Mouse (Mus musculus) midbrain, embryonic 10.5 days (tissue): ENCODE measurements at regions not wholly inside any gene's neighbourhood (a gene's known extent, or its start where the extent isn't known, plus 50 kb on each side); places are given as distances from the start of the nearest gene placed in this dataset.

Experiments
- DNase-seq: peaks from one replicate; pipeline ENCODE4 v3.0.0-alpha.2; 2017; ENCODE audit warnings: low spot score
- H3K27ac ChIP-seq: fragments of 300-500 bp; sonication (generic); replicated peaks from 2 replicates; pipeline ENCODE4 v1.5.1; 2016; ENCODE audit warnings: mild to moderate bottlenecking
- H3K27me3 ChIP-seq: fragments of 300-500 bp; sonication (generic); 2 replicates; pipeline ENCODE4 v1.6.1; 2016; ENCODE audit warnings: low read depth, mild to moderate bottlenecking; ENCODE audit not compliant: poor library complexity, severe bottlenecking
- H3K36me3 ChIP-seq: fragments of 300-500 bp; sonication (generic); 2 replicates; pipeline ENCODE4 v1.6.1; 2016; ENCODE audit warnings: mild to moderate bottlenecking, moderate library complexity
- H3K4me1 ChIP-seq: fragments of 300-500 bp; sonication (generic); 2 replicates; pipeline ENCODE4 v1.6.1; 2016
- H3K4me3 ChIP-seq: fragments of 300-500 bp; sonication (generic); 2 replicates; pipeline ENCODE4 v1.5.1; 2016; ENCODE audit warnings: mild to moderate bottlenecking, moderate library complexity
- H3K9me3 ChIP-seq: fragments of 300-500 bp; sonication (generic); replicated peaks from 2 replicates; pipeline ENCODE4 v1.6.1; 2016; ENCODE audit warnings: mild to moderate bottlenecking
- WGBS: fragments of 180-500 bp; shearing (Covaris S2); methylation state at CpG from one replicate; pipeline ENCODE4 v1.1.7; 2016; 5-methylcytosine and 5-hydroxymethylcytosine counted together

DNA sequence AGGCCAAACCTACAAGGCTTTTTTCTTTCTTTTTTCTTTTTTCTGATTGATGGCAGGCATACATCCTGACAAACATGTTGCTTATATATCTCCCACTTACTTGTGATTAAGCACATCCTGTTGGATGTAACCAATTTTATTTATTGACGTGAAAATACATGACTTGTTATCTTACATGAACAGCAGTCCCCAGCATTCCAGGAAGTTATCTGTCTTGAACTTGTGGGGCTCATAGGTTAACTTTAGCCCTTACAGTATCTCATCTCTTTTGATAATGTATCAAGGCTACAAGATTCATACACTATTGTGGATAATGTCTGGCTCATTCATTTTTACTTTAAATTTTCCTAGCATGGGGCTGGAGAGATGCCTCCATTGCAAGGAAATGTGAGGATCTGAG lies 852.0 kb upstream of the Agtr1b start:
- H3K36me3 ChIP-seq, result no peaks in the 10 kb centered on the region
- no peaks in the 10 kb centered on the region for H3K4me1 ChIP-seq
- no peaks in the 10 kb centered on the region for H3K27me3 ChIP-seq
- no peak for DNase-seq
- H3K4me3 ChIP-seq, result no peak overlapping the region
- no peak overlapping the region for H3K27ac ChIP-seq
- WGBS, result 90% methylated on average over 1 of the region's 1 CpGs
- H3K9me3 ChIP-seq, result no peaks in the 10 kb centered on the region

DNA sequence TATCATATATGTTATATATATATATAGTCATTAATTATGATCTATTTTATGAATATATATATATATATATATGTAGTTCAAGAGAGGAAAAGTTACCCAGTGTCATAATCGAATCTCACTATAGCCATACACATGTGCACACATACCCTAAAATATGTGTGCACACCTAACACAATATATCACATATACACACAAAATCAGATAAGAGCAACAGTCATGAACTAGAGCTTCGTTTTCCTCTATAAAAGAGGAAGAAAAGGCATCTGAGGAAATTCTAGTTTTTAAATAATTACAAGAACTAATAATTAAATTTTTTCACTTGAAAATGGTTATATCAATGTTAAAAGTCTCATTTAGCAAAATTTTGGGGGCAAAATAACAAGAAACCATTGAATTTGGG lies 835.3 kb upstream of the Tbl1xr1 start:
- Histone ChIP-seq H3K9me3 (no peaks in the 10 kb centered on the region), H3K4me3 (no peak overlapping the region), H3K27ac (no peak overlapping the region), H3K36me3 (no peaks in the 10 kb centered on the region), H3K27me3 (no peaks in the 10 kb centered on the region), H3K4me1 (no peaks in the 10 kb centered on the region)
- WGBS, result 88% methylated on average over 2 of the region's 2 CpGs
- DNase-seq, result no peak

DNA sequence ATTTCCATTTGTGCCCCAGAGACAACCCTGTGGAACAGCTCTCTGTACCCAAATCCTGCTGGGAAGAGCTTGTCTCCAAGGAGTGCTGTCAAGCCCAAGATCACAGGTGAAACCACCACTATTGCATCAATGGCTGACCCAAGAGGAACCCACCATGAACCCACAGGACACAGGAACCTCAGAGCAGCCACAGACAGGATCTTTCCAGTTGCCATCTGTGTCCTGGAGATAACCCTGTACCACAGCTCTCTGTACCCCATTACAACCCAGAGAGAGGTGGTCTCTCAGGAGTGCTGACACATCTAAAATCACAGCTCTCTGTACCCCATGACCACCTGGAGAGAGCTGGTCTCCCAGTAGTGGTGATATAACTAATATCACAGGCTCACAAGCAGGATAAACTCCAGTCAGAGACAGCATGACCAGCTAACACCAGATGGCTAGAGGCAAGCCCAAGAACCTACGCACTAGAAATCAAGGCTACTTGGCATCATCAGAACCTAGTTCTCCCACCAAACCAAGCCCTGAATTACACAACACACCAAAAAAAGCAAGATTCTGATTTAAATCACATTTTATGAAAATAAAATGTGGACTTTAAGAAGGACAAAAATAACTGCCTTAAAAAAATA lies 820.2 kb upstream of the Tbl1xr1 start:
- Histone ChIP-seq H3K27ac (no peak overlapping the region), H3K4me3 (no peak overlapping the region)
- WGBS, result 100% methylated on average over 1 of the region's 1 CpGs

DNA sequence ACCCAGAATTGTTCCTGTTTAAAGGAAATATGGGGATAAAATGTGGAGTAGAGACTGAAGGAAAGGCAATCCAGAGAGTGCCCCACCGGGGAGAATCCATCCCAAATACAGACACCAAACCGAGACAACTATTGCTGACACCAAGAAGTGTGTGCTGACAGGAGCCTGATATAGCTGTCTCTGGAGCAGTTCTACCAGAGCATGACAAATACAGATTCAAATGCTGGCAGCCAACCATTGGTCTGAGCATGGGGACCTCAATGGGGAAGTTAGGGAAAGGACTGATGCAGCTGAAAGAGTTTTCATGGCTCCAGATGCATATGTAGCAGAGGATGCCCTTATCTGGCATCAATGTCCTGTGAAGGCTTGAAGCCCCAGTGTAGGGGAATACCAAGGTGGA lies 813.1 kb upstream of the Tbl1xr1 start:
- Histone ChIP-seq H3K4me1 (no peaks in the 10 kb centered on the region), H3K9me3 (no peaks in the 10 kb centered on the region), H3K27me3 (no peaks in the 10 kb centered on the region), H3K27ac (no peak overlapping the region), H3K36me3 (no peaks in the 10 kb centered on the region), H3K4me3 (no peak overlapping the region)
- WGBS, result 85% methylated on average over 2 of the region's 2 CpGs
- DNase-seq, result no peak

More for the DNA sequence above, 820.2 kb upstream of the Tbl1xr1 start:
- Histone ChIP-seq H3K9me3 (no peaks in the 10 kb centered on the region), H3K36me3 (no peaks in the 10 kb centered on the region), H3K4me1 (no peaks in the 10 kb centered on the region), H3K27me3 (no peaks in the 10 kb centered on the region)
- DNase-seq, result no peak

DNA sequence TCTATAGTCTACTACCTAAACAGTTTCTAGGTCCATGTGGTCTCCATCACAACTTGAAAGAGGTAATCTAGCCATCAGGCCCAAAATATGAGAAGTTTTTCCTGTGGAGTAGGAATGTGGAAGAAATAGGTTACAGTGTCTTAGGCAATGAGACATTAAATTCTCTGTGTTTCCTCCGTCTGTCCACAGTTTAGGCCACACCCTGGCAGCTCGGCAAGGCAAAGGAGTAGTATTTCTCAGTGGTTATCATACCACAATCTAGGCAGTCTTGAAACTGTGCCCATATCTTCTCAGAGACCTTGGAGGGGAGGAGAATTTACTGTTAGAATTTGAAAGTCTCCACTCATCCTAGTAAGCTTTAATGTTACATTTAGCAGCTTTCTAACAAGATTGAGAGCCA lies 811.0 kb upstream of the Tbl1xr1 start:
- 92% methylated on average over 2 of the region's 2 CpGs for WGBS
- no peak overlapping the region for H3K27ac ChIP-seq
- H3K4me1 ChIP-seq, result no peaks in the 10 kb centered on the region
- DNase-seq, result no peak
- H3K9me3 ChIP-seq, result no peaks in the 10 kb centered on the region
- no peaks in the 10 kb centered on the region for H3K36me3 ChIP-seq
- H3K4me3 ChIP-seq, result no peak overlapping the region
- no peaks in the 10 kb centered on the region for H3K27me3 ChIP-seq

DNA sequence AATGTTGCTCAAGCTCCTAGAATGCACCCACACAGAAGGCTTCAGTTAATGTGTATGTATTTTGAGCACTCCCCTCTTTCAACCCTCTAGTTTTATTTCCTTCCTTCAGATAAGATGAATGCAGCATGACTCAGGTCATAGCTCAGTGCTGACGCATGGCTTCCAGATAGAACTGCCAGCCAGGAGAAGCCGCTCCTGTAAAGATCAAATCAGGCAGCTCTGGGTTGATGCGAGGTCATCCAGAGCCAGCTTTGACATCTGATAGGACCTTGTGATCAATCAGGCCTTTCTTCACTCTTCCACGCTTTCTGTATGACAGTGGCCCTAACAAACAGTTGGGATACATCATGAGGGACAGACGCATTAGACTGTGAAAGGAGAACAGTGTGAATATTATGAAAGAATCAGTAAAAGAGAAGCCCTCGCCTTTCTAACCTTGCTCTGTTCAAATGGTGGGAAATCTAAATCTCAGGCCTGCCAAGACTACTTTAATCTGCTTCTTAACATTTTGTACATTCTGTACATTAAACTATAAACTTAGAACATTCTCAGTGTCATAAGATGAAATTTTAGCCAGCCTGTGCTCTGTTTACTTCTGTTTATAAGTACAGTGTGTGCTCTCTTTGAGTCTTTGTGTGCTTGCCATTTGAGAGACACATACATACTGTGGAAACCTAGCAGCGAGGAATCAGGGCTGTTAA lies 807.9 kb upstream of the Tbl1xr1 start:
- DNase-seq, result no peak
- WGBS, result 88% methylated on average over 7 of the region's 7 CpGs
- Histone ChIP-seq H3K36me3 (no peaks in the 10 kb centered on the region), H3K4me1 (no peaks in the 10 kb centered on the region), H3K9me3 (no peaks in the 10 kb centered on the region), H3K27ac (no peak overlapping the region), H3K27me3 (no peaks in the 10 kb centered on the region), H3K4me3 (no peak overlapping the region)

DNA sequence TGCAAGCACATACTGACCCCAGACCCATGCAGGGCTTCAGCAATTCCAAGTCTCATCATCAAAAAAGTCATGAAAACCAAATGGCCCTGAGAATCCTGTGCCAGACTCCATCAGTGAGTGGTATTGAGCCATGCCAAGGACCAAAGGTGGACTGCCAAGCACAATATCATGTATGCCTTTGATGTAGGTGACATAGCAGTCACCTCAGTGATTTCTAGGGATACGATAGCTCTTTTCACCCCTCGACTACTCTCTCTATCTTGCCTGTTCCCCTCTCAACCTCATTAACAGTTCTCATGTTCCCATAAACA lies 807.4 kb upstream of the Tbl1xr1 start:
- Histone ChIP-seq H3K4me3 (no peak overlapping the region), H3K9me3 (no peaks in the 10 kb centered on the region), H3K27me3 (no peaks in the 10 kb centered on the region), H3K36me3 (no peaks in the 10 kb centered on the region), H3K27ac (no peak overlapping the region), H3K4me1 (no peaks in the 10 kb centered on the region)
- WGBS, result 80% methylated on average over 2 of the region's 2 CpGs
- no peak for DNase-seq

DNA sequence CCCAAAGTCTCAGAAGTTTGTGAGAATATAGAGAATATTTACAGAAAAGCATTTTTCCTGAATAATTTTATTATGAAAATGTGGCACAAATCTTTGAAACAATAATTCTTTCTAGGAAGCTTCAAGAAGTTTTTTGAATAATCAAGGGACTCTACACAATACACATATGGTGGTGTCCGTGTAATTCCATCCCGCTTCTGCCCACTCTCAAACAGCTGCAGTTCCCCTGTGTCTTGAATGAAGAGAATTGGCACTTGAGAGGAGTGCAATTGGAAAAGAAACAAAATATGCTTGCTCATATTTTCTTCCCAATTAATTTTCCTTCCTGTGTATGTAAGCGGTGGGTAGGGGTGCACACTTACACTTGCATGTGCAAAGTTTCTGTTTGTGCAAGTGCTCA lies 805.7 kb upstream of the Tbl1xr1 start:
- H3K36me3 ChIP-seq, result no peaks in the 10 kb centered on the region
- 93% methylated on average over 3 of the region's 3 CpGs for WGBS
- no peak for DNase-seq
- no peaks in the 10 kb centered on the region for H3K4me1 ChIP-seq
- H3K9me3 ChIP-seq, result no peaks in the 10 kb centered on the region
- H3K27ac ChIP-seq, result no peak overlapping the region
- no peak overlapping the region for H3K4me3 ChIP-seq
- no peaks in the 10 kb centered on the region for H3K27me3 ChIP-seq

DNA sequence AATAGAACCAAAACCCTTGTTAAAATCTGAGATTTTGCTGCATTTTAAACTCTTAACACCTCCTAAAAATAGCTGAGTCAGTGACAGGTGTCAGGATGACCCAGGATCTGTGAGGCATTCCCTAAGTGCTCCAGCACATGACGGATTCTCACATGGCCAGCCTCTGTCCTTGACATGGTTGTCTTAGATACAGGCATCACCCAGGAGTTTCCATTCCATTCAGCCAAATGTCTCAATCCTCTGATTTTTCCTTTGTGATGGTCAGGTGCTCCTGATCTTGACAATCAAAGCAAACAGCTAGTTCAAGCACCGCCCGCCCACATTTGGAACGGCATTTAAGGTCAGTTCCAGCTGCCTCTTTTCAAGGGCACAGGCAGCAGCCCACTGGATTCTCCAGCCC lies 804.2 kb upstream of the Tbl1xr1 start:
- Histone ChIP-seq H3K9me3 (no peaks in the 10 kb centered on the region), H3K4me3 (no peak overlapping the region), H3K36me3 (no peaks in the 10 kb centered on the region), H3K4me1 (no peaks in the 10 kb centered on the region), H3K27ac (no peak overlapping the region), H3K27me3 (no peaks in the 10 kb centered on the region)
- WGBS, result 86% methylated on average over 4 of the region's 4 CpGs
- DNase-seq, result no peak

DNA sequence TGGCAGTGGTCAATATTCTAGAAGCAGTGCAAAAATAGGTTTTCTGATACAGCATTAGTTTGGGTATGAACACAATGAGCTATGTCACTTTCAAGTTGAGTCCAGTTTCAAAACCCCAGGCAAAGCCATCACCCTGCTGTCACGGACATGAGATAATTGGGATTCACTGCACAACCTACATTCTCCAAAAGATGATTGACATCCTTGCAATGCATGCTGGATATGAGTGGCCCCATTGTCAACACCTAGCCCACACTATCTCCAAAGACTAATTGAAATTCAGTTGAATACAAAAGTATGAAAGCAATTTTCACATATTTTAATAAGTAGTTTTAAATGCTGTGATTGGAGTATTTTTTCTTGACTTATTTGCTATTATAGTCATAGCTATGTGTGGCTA lies 783.7 kb upstream of the Tbl1xr1 start:
- H3K27me3 ChIP-seq, result no peaks in the 10 kb centered on the region
- H3K4me1 ChIP-seq, result no peaks in the 10 kb centered on the region
- H3K36me3 ChIP-seq, result no peaks in the 10 kb centered on the region
- 88% methylated on average over 1 of the region's 1 CpGs for WGBS
- no peak for DNase-seq
- no peak overlapping the region for H3K27ac ChIP-seq
- no peaks in the 10 kb centered on the region for H3K9me3 ChIP-seq
- no peak overlapping the region for H3K4me3 ChIP-seq

DNA sequence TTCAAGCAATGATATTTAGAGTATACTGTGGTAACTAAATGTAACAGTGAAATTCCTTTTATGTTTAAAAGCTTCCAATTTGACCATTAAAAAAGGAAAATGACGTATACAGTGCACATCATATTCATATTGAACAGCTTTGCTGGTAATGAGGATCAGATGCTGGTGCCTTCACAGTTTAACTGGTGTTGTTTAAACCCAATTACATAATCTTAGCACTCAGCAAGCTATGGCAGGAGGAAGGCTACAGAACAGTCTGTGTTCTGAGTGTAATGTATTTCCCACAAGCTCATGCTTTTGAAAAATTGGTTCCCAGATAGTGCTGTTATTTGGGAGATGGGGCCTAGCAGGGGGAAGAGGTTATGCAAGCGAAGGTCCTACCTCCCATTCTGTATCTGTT lies 783.1 kb upstream of the Tbl1xr1 start:
- Histone ChIP-seq H3K27me3 (no peaks in the 10 kb centered on the region), H3K4me1 (no peaks in the 10 kb centered on the region), H3K9me3 (no peaks in the 10 kb centered on the region), H3K36me3 (no peaks in the 10 kb centered on the region), H3K27ac (no peak overlapping the region), H3K4me3 (no peak overlapping the region)
- no peak for DNase-seq
- 78% methylated on average over 2 of the region's 2 CpGs for WGBS

DNA sequence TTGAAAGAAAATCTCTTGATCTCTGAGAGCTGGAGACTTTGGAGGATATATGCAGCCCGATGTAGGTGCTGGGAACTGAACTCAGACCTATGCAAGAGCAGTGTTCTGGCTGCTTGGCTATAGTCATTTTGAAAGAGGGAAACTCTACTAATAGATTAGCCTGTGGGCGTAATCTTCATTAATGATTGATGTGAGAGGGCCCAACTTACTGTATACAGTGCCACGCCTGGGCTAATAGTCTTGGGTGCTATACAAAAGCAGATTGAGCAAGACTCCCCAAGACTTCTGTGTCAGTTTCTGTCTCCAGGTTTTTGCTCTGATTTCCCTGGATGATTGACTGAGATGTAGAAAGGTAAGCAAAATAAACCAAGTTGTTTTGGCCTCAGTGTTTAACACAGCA lies 781.7 kb upstream of the Tbl1xr1 start:
- Histone ChIP-seq H3K27me3 (no peaks in the 10 kb centered on the region), H3K4me3 (no peak overlapping the region), H3K36me3 (no peaks in the 10 kb centered on the region), H3K9me3 (no peaks in the 10 kb centered on the region), H3K4me1 (no peaks in the 10 kb centered on the region), H3K27ac (no peak overlapping the region)
- DNase-seq, result no peak
- 90% methylated on average over 3 of the region's 3 CpGs for WGBS

DNA sequence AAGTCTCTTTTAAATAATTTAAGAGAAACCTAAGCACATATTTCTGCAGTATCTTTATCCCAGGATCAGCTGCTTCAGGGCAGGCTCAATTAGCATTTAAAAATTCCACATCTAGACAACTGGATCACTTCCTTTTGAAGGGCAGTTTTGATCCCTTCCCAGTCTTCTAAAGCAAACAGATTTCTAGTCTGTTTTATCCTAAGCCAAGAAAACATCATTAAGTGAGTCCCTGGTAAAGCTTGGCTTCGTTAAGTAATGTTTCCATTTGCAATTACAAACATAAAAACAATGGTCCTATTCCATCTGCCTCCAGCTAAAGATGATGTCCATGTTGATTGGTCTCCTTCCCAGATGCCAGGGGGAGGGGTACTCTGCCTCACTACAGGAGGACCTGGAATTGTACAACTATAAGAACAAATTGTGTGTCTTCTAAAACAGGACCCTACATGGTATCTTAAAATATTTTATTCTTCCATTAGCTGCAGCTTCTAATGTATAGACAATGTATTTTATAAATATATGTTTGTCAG lies 779.8 kb upstream of the Tbl1xr1 start:
- no peak overlapping the region for H3K27ac ChIP-seq
- no peaks in the 10 kb centered on the region for H3K4me1 ChIP-seq
- H3K9me3 ChIP-seq, result no peaks in the 10 kb centered on the region
- DNase-seq, result no peak
- no peaks in the 10 kb centered on the region for H3K27me3 ChIP-seq
- H3K36me3 ChIP-seq, result no peaks in the 10 kb centered on the region
- WGBS, result 56% methylated on average over 1 of the region's 1 CpGs
- no peak overlapping the region for H3K4me3 ChIP-seq
